Mouse (Mus musculus): ENCODE data around the gene Itgb5. TPM values are rescaled to one million over a fixed set of nuclear protein-coding genes. Genes with fewer than 3 reads are reported as not detected.

The Itgb5 gene
- total RNA-seq, 2 experiments from 2014 or later: 173 to 175 TPM

- DNase-seq (ENCODE audit: low spot score in 2 of 2): no peak
These were observed 107.4 kb downstream of the Itgb5 start for GRCm38 (mm10) chr16:33936885-33937284.

DNA sequence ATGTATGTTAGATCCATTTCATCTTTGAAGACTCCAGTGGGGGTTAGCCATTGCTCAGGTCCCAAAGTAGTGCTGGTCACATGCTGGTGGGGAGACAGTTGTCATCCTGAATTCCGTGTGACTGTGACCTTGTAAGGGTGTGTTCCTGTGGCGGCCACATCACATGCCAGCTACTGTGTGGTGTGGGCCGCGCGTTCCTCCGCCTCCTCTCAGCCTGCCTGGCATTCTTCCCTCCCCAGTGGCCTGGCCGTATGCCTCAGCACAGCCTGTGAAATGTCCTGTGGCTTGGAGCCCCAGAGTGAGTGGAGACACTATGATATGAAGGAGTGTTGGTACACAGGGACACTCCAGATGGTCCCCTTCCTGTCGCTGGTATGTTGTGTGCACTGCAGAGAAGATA lies 108.1 kb downstream of the Itgb5 start:
- DNase-seq (ENCODE audit: low spot score in 2 of 2): no peak

GRCm38 (mm10) chr16:33938311-33939132 lies 109.1 kb downstream of the Itgb5 start:
- no peak for DNase-seq (ENCODE audit: low spot score in 2 of 2)

DNA sequence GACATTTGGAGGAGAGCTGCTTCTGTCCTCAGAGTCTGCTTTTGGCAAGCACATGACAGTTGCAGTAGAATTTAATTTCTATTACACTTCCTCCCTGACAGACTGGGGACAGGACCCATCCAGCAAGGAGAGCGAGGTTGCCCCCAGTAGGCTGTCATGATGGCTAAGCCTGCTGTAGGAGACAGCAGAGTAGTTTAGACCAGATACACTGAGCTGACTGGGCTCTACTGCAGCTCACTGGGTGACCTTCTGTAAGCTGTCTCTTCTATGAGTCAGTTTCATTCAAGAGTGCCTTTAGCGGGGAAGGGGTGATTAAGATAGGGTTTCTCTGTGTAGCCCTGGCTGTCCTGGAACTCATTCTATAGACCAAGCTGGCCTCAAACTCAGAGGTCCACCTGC lies 109.7 kb downstream of the Itgb5 start:
- no peak for DNase-seq (ENCODE audit: low spot score in 2 of 2)

- no peak for DNase-seq (ENCODE audit: low spot score in 2 of 2)
These were observed 110.2 kb downstream of the Itgb5 start for GRCm38 (mm10) chr16:33939636-33940035.

DNA sequence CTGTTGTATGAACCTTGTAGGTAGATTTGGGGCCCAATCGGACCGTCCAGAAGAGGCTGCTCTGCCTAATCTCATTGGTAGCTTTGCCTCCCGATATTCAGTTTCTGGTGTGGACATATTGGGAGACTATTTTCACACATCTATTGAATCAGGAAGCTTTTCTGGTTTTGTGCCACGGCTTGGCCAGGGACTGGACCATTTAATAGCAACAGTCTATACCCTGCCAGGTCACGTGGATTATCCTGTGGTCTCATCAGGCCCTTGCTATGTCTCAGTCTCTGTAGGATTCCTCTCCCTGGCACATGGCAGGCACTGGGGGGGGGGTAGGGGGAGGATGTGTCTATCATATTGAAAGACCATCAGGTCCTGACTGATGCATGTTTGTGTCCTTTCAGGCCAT lies 110.6 kb downstream of the Itgb5 start:
- no peak for DNase-seq (ENCODE audit: low spot score in 2 of 2)

GRCm38 (mm10) chr16:33941271-33941781 lies 111.9 kb downstream of the Itgb5 start:
- DNase-seq (ENCODE audit: low spot score in 2 of 2): no peak

GRCm38 (mm10) chr16:33942341-33942740 lies 112.9 kb downstream of the Itgb5 start:
- DNase-seq (ENCODE audit: low spot score in 2 of 2): no peak

GRCm38 (mm10) chr16:33943388-33943787 lies 113.9 kb downstream of the Itgb5 start:
- DNase-seq (ENCODE audit: low spot score in 2 of 2): no peak

DNA sequence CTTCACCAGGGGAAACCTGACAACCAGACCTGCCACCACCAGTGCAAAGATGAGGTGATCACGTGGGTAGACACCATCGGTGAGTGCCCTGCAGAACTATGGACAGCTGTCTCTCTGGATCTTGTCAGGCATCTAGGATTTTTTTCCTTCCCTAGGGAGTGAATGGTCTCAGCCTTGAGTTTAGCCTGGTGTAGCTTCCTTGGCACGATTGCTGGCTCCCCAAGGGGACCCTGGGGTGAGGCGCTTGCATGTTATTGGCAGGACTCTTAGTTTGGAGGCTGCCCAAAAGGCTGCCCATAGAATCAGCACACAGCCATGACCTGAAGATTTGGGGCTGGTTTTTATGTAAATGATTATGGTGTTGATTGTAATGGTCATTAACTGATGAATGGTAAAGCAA lies 114.7 kb downstream of the Itgb5 start:
- DNase-seq (ENCODE audit: low spot score in 2 of 2): no peak

DNA sequence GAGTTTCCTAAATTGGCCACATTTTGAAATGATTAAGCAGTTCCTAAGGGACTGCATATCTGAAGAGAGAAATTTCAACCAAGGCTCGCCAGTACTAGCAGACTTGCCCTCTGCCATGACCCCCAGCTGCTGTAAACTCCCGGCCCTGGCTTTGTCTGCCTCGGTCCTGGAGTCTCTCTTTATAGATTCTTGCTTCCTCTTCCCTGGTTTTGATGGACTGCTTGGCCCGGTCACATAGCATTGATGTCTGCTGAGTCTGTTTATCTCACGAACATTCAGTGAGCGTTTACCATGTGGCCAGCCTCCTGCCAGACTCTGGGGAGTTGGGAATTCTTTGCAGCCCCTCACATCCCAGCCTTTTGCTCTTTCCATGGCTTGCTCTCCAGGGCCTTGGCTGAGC lies 115.3 kb downstream of the Itgb5 start:
- DNase-seq (ENCODE audit: low spot score in 2 of 2): no peak

DNA sequence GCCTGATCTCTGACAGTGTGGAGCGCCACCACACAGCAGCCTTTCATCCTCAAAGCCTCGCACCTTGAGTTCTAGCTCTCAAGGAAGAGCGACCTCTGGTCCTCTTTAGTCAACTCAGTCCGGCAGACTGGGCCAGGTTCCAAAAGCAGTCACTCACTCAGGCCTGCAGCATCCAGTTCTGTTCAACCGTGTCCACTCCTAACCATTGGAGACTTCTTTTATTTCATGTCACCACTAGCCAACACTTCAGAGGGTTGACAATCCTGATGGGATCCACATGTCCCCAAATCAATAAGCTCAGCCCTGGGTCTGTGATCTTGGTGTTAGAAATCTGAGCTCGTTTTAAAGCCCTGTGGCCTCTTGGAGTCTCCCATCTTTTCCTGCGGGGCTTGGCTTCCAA lies 116.6 kb downstream of the Itgb5 start:
- DNase-seq (ENCODE audit: low spot score in 2 of 2): no peak

DNA sequence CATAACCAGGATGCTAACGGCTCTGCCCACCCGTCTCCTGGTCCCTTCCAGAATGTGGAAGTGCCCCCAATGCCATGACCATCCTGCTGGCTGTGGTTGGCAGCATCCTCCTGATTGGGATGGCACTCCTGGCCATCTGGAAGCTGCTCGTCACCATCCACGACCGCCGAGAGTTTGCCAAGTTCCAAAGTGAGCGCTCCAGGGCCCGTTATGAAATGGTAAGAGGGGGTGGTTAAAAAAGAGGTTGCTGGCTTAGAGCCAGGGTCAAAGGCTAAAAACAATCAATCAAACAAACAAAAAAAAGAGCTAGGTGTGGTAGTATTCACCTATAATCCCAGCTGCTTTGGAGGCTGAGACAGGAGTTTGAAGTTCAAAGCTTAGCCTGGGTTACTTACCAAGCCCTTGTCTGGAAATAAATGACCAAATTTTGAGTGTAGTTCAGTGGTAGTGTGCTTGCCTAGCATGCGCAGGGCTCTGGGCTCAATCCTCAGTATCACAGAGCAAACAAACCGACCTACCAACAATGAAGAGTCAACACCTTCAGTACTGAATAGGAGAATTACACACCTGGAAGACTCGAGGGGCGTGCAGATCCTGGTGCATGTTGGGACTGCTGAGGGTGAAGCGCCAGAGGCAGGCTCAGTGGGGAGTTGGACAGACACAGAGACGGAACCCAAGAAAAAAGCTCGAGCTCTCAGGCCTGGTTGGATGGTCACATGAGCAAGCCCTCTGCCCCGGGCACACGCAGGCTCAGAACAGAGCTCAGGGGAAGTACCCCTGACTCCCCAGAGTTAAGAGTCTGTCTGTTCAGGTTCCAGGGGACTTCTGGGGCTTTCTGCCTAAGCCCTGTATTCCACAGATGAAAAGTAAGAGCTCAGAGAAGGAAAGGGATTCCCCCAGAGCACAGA lies 118.5 kb downstream of the Itgb5 start:
- DNase-seq (ENCODE audit: low spot score in 2 of 2): no peak

DNA sequence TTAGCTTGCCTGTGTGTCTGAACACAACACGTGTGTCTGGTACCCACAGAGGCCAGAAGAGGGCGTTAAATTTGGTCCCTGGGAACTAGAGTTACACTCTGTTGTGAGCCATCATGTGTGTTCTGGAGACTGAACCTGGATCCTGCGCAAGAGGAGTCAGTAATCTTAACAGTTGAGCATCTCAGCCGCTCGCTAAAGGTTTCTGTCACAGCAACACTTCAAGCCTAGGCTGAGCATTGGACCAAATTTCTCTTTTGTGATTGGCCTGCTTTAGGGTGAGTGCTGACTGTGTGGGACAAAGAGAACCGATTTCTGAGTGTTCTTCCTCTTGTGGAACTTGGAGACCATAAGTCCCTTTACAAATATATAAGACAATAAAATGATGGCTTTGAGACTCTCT lies 120.9 kb downstream of the Itgb5 start:
- no peak for DNase-seq (ENCODE audit: low spot score in 2 of 2)

DNA sequence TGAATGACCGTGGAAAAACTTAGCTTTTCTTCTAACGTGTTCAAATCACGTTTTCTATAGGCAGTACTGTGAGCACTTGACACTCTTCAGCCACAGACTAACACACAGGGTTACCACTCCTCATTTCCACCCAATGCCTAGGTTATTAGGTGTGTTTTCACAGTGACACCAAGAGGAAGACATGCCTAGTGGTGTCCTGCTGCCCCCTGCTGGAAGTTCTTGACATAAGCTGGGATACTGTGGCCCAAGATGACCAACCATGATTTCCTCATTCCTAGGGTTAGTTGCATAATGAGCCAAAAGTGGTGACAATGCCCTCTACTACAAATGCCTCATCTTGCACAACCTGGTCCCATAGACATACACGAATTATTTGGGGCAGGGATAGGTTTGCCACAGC lies 121.4 kb downstream of the Itgb5 start:
- peak; percentile 66 to 85 for DNase-seq (ENCODE audit: low spot score in 2 of 2)

GRCm38 (mm10) chr16:33953008-33953407 lies 123.5 kb downstream of the Itgb5 start:
- DNase-seq (ENCODE audit: low spot score in 2 of 2): no peak

- no peak for DNase-seq (ENCODE audit: low spot score in 2 of 2)
These were observed 125.3 kb downstream of the Itgb5 start for GRCm38 (mm10) chr16:33954793-33955192.

DNA sequence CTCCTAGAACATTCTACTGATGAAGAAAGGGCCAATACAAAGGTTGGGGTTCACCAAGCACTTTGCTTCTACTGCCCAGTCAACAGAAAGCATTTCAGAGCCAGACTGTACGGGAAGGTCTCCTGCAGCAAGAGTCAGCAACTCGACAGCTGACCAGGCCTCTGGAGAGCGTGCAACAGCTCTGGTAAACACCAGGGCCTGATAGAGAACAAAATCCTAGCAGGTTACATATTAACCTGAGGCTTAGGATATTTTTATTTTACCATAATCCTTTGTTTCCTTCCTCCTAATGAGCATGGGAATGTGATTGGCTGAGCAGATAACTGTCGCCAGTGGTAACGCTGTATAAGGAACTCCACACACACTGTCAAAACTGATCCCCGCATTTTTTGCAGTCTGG lies 134.0 kb downstream of the Itgb5 start:
- DNase-seq (ENCODE audit: low spot score in 2 of 2): no peak

DNA sequence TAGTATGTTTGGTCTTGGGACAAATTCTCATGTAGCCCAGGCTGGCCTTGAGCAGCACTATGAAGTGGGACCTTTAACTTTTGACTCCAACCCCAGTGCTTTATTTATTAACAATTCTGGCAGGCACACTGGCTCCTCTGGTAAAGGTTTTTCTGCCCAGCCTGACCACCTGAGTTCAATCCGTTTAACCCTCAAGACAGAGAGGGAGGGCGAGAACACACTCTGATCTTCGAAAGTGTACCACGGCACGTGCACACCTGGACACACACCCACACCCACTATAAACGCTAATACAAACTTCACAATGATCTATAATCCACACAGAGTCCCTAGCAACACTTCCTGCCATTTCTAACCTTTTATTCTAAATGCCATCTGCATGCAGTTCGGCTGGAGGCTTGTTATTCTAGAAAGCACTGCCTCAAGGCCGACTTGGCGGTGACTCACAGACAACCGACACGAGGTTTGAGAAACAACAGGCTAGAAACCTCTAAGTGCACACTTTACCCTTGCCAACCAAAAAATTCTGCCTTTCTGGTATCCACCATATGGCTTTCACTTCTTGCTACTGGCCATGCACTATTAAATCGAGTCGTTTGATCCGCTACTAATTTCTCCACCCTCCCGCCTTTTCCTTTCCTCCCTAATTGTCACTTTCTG lies 136.5 kb downstream of the Itgb5 start:
- no peak for DNase-seq (ENCODE audit: low spot score in 2 of 2)

DNA sequence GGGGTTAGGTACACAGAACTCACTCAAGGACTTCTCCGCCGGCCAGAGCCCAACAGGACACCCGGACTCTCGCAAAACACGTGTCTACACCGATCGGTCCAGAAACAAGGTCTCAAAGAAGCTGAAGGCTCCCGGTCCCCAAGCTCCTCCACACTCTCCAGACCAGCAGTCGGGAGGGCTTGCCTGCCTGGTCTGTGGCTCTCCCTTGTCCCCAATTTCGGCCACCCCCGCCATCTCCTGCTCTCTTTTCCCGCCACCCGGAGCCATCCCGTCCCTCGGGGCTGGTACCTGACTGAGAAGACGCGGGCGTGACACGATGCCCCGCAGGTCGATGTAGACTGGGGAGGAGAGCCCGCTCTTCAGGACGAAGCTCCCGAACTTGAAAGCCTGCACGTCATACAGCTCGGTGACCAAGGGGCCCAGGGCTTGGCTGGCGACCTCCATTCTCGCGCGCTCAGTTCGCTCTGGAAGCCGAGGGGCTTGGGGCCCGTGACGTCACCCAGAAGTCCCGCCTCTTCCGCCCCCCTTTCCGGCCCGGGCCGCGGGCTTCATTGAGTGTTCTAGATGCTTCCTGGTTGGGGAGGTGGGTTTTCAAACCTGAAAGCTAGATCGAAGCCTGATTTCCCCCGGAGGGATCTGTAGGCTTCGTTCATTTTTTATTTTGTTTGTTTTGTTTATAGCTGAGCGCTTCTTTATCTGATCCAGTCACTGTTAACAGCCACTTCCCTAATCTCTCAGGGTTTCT lies 137.2 kb downstream of the Itgb5 start, which contains the start of gene Umps:
Umps (minus strand) TSS at position 501 of the 745 bp plus-strand sequence.
- DNase-seq (ENCODE audit: low spot score in 2 of 2): peak; percentile 73 to 76

DNA sequence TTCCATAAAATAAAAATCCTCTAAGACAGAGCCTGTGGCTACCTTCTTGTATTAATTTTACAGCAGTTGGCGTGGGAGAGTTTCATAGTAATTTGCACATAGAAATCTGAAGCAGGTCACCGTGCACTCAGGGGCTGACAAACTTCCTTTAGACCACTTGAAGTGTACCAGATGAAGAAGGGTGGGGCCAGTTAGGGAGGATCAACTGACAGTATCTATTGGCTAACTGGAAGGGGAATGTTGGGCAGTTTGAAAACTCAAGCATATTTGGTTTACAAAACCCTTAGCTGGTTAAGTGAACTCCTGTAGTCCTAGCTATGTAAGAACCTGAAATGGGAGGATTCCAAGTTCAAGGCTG lies 137.8 kb downstream of the Itgb5 start:
- no peak for DNase-seq (ENCODE audit: low spot score in 2 of 2)
